Mouse (Mus musculus) cerebellum, adult 2 months (tissue): ENCODE data around the gene Erlec1.

Source experiments
- CTCF ChIP-seq: fragments of 200-500 bp; IDR thresholded peaks from 2 replicates; pipeline ENCODE4 v1.5.1; 2011; ENCODE audit warnings: low read depth, mild to moderate bottlenecking, control low read depth, low read length, moderate library complexity, borderline replicate concordance; ENCODE audit not compliant: insufficient read depth
- POLR2A ChIP-seq: fragments of 200-500 bp; IDR thresholded peaks from 2 replicates; pipeline ENCODE4 v1.6.1; 2011; ENCODE audit warnings: low read length, control low read depth, borderline replicate concordance; ENCODE audit not compliant: insufficient read depth

- TF ChIP-seq CTCF (no peak), POLR2A (no peak)
Observed at GRCm38 (mm10) chr11:30912311-30912710, 41.8 kb downstream of the Erlec1 start.
